Mouse (Mus musculus) frontal cortex, postnatal 14 days (tissue): ENCODE data around the gene Samd1.

Experiments used
- DNase-seq, 2 experiments: peaks; one replicate each; pipeline ENCODE4 v3.0.0; 2022; ENCODE audit warnings: low spot score in 2 of 2

Samd1 gene

DNA sequence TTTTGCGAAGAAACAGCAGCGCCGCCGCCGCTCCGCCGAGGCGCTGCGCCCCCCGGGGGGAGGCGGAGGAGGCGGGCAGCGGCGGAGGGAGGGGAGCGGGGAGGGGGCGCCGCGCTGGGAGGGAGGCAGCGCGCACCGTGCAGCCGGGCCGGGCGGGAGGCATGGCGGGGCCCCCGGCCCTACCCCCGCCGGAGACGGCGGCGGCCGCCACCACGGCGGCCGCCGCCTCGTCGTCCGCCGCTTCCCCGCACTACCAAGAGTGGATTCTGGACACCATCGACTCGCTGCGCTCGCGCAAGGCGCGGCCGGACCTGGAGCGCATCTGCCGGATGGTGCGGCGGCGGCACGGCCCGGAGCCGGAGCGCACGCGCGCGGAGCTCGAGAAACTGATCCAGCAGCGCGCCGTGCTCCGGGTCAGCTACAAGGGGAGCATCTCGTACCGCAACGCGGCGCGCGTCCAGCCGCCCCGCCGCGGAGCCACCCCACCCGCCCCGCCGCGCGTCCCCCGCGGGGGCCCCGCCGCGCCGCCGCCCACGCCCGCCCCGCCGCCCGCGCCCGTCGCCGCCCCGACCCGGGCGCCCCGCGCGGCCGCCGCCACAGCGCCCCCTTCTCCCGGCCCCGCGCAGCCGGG is at the start of gene Samd1:
TSS of gene Samd1 (plus strand) at position 162 of the 631 bp plus-strand sequence.
- DNase-seq = no peak

- DNase-seq = no peak
Observed at GRCm38 (mm10) chr8:83954749-83955105, 42.7 kb upstream of the Samd1 start.

DNA sequence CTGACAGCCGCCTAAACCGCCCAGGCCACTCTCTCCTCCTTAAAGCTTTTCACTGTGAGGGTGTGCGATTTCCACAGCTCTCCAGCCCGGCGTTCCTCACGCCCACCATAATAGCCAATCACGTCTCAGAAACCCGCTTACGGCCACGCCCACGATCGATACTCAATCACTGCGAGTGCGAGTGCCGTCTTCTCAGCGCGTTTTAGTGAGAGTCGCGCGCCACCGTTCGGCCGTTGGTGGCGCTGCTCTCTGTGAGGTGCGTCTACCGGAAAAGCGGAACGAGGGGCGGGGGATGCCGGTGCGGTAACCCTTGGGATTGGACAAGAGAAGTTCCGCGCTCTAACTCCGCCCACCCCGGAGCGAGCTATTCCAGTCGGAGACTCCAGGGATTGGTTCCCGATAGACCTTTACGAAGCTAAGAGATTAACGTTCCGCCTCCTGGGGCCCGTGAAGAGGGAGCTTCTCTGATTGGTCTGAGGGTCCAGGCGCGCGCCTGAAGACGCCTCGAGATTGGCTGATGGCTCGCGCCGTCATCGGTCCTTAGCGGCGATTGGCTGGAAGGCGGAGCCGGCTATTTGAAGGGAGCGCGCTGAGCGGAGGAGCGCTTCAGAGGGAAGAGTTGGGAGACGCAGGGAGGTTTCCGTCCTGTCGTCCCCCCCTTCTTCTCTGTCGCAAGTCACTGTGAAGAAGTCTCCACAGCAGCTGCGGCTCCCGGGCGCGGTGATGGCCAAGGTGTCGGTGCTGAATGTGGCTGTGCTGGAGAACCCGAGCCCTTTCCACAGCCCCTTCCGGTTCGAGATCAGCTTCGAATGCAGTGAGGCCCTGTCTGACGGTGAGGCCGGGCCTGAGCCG is 42.1 kb upstream of the Samd1 start, which contains the start of the genes Gm10644 and Asf1b:
TSS of gene Gm10644 (minus strand) at position 100 of the 852 bp plus-strand sequence.
TSS of gene Asf1b (plus strand) at position 402 of the 852 bp plus-strand sequence.
- peak; percentile 99 for DNase-seq

DNA sequence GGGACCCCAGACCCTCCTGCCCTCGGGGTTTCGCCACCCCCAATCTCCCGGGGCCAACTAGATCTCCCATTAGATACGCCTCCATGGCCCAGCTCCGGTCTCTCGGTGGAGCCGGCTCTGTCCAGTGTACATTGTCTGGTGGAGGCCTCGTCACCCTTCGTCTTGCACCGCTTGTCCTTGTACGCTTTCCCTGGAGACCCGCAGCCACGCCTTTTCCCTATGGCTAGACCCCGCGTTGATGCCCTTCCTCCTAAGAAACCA is 41.6 kb upstream of the Samd1 start:
- DNase-seq = no peak

DNA sequence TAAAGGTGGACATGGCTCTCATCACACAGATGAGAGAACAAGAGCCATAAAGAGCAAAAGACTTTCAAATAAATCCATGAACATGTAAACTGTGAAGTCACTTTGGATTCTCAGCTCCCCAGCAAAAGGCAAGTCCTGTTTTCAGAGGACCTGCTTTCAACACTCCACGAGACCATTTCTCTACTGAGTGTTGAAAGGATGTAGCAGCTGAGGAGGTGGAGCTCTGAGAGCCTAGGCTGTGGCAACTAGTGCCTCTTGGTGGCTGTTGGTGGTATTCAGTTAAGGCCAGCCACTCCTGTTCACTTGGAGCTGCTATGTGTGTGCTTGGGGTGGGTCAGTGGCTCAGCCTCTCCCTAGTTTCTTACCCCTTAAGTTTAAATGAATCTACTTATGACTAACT is 40.7 kb upstream of the Samd1 start:
- no peak for DNase-seq

- DNase-seq = no peak
Observed at GRCm38 (mm10) chr8:83964015-83964765, 33.3 kb upstream of the Samd1 start.

DNA sequence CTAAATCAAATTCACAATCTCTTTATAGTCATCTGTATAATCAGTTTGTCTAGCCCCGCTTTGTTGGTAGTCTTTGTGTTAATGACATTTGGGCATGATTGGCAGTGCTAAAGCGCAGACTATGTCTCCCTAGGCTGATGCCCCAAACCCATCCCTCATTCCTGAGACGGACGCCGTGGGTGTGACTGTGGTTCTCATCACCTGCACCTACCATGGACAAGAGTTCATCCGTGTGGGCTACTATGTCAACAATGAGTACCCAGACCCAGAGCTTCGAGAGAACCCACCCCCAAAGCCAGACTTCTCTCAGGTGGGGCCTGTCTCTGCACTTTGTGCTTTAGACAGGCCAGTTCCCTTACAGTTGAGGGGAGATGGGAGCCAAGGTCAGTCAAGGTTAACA is 29.8 kb upstream of the Samd1 start:
- DNase-seq = no peak

DNA sequence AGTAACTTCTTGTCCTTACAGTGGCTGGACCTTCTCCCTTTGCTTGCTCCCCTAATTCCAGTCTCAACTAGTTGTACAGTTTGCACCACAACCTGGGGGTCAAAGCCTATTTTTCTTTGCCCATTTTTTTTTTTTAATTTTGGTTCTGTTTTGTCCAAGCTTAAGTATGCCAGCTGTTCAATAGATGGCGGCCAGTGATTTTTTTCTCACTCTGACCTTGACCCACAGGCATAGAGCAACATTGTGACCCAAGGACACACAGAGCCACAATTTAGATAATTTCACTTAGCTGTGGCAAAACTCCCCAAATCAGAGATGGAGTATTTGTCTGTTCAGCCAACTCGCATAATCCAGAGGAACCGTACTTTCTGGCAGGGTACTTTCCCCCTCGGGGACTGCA is 26.4 kb upstream of the Samd1 start:
- DNase-seq = no peak

- no peak for DNase-seq
Observed at GRCm38 (mm10) chr8:83971661-83972060, 25.8 kb upstream of the Samd1 start.

- peak; percentile 99 for DNase-seq
Observed at GRCm38 (mm10) chr8:83972150-83973120, 25.0 kb upstream of the Samd1 start, which contains the start of gene Prkaca. Gene Prkaca, plus strand, starts transcription at chr8:83972993.

- no peak for DNase-seq
Observed at GRCm38 (mm10) chr8:83973161-83974031, 24.1 kb upstream of the Samd1 start.

- no peak for DNase-seq
Observed at GRCm38 (mm10) chr8:83974521-83974920, 23.0 kb upstream of the Samd1 start.

DNA sequence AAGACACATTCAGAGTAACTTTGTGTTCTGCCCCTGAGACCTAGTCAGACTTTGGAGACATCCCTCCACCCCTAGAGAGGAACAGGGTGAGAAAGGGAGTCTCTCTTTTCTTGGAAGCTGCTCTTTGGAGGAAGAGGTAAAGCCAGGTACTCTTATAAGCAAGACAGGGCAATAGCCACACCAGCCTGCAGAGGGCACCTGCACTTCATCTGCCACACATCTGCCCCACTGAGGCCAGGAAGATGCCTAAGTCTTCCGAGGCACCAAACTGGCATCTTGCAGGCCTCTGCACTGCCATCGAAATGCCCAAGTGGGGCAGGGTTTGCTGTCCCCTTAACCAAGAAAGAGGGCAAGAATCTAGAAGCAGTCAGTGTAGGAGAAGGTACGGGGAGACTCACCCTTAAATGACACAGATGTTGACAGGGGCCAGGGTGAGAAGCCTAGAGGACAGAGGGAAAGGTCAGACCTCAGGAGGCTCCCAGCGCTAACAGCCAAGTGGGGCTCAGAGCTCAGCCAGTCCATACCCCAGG is 21.3 kb upstream of the Samd1 start:
- no peak for DNase-seq

GRCm38 (mm10) chr8:83976779-83977350 is 20.6 kb upstream of the Samd1 start:
- no peak for DNase-seq

DNA sequence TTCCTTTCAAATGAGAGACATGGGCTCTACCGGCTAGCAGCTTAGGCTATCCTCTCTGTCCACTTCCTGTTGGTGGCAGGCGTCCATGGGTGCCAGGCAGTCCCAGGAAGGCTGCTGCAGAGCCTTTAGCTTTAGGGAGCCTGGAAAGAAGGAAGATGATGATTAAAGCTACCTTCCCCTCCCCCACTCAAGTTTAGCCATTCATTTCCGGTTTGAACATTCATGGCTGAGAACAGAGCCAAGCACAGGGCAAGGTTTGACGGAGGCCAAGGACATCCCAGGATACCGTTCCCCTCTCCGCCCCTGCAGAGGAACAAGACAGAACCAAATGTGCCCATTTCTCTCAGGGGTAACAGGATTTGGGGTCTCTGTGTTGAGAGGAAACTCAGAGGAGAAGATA is 19.8 kb upstream of the Samd1 start:
- no peak for DNase-seq

GRCm38 (mm10) chr8:83978200-83978599 is 19.3 kb upstream of the Samd1 start:
- DNase-seq = no peak

DNA sequence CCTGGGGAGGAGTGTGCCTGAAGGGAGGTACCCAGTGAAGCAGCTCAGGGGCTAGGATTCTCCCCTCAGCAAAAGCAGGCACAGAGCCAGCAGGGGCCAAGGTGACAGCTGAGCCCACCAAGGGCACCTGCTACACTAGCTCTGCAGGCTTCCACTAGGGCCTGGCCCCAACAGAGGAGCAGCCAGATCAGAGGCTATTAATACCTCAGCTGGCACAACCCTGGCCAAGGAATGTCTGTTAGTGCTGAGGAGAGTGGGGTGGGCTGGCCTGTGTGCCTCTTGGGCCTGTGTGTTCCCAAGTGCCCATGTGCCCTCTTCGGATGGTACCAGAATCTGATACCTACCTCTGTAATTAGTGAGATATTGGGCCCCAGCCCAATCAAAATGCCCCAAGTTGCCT is 17.2 kb upstream of the Samd1 start:
- no peak for DNase-seq

- DNase-seq = no peak
Observed at GRCm38 (mm10) chr8:83980845-83981244, 16.6 kb upstream of the Samd1 start.

DNA sequence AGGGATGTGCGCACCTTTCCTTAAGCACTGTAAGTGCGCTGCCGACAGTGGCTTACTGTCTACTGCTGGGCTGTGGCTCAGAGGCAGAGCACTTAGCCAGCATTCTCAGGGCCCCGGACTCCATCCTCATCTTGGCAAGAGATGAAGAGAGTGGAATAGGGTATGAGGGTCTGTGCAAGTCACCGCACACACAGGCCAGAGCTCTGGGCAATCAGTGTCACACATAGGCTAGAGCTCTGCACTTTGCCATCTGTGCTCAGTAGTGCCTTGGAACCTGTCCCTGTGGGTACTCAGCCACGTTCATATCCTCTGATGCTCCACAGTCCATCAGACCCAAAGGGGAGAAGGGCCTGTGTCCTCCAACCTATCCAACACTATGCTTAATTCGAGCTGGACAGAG is 15.9 kb upstream of the Samd1 start:
- DNase-seq = no peak

- DNase-seq = no peak
Observed at GRCm38 (mm10) chr8:83982449-83982848, 15.0 kb upstream of the Samd1 start.
